Mouse (Mus musculus) G1E (cell line): ENCODE measurements at regions not wholly inside any gene's neighbourhood (a gene's known extent, or its start where the extent isn't known, plus 50 kb on each side); places are given as distances from the start of the nearest gene placed in this dataset.

Experiments
- ATAC-seq: 2 replicates; pipeline ENCODE4 v1.8.0; 2016; ENCODE audit warnings: mild to moderate bottlenecking; ENCODE audit not compliant: insufficient number of reproducible peaks, poor library complexity, low FRiP score, severe bottlenecking; ENCODE audit errors: extremely low read depth
- DNase-seq: peaks from one replicate; pipeline ENCODE4 v3.0.0; 2012; ENCODE audit warnings: low spot score
- H3K27me3 ChIP-seq: 2 replicates; pipeline ENCODE4 v1.6.1; 2012; ENCODE audit warnings: mild to moderate bottlenecking, low read length, inconsistent platforms; ENCODE audit not compliant: insufficient read depth
- H3K36me3 ChIP-seq: replicated peaks from 2 replicates; pipeline ENCODE3; 2012; ENCODE audit warnings: mild to moderate bottlenecking, inconsistent platforms
- H3K4me1 ChIP-seq: 2 replicates; pipeline ENCODE4 v1.6.1; 2012; ENCODE audit warnings: low read depth, low read length, inconsistent platforms, mixed read lengths; ENCODE audit not compliant: insufficient read depth
- H3K4me3 ChIP-seq: 2 replicates; pipeline ENCODE4 v1.5.1; 2012; ENCODE audit warnings: low read depth, mild to moderate bottlenecking, inconsistent platforms, low read length, moderate library complexity, mixed read lengths
- H3K9me3 ChIP-seq: replicated peaks from 2 replicates; pipeline ENCODE4 v1.6.1; 2012; ENCODE audit warnings: inconsistent platforms
- CTCF ChIP-seq: IDR thresholded peaks from 2 replicates; pipeline ENCODE4 v1.5.1; 2012; ENCODE audit warnings: low read depth, low read length, inconsistent platforms, mixed read lengths
- GATA1 ChIP-seq: IDR thresholded peaks from 2 replicates; pipeline ENCODE4 v1.6.1; 2012; ENCODE audit warnings: borderline replicate concordance, low read length, inconsistent platforms, mixed read lengths
- GATA2 ChIP-seq: IDR thresholded peaks from 2 replicates; pipeline ENCODE4 v1.6.1; 2012; ENCODE audit warnings: low read depth, low read length, inconsistent platforms, borderline replicate concordance
- POLR2AphosphoS5 ChIP-seq: IDR thresholded peaks from 2 replicates; pipeline ENCODE4 v1.6.1; 2012; ENCODE audit warnings: low read depth, low read length, inconsistent platforms; ENCODE audit not compliant: insufficient replicate concordance
- TAL1 ChIP-seq: conservative IDR thresholded peaks from 2 replicates; pipeline ENCODE4 v1.6.1; 2012; ENCODE audit warnings: low read depth, low read length, inconsistent platforms, mixed read lengths

DNA sequence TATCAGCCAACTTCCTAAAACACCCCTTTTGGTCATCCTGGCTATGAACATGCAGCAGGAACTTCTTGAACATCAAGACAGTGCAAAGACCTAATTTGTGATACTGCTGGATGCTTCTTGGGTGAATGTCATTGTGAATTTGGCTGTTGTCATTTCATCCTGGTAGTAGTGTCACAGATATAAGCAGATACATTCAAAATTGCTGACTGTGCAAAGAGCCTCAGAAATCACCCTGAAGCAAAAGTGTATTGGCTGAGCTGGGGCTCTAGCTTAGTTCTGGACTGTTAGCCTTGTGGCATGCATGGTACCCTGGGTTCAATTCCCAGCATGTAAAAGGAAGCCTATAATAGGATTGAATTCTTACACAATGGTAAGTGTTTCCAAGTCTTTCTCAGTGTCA, 590.1 kb upstream of the Id2 start:
- Histone ChIP-seq H3K9me3 (peaks cover 45% of the 10 kb centered on the region), H3K27me3 (no peaks in the 10 kb centered on the region), H3K4me3 (no peak overlapping the region), H3K4me1 (no peaks in the 10 kb centered on the region), H3K36me3 (no peaks in the 10 kb centered on the region)
- TF ChIP-seq TAL1 (no peak), GATA2 (no peak), GATA1 (no peak), POLR2AphosphoS5 (no peak)
- ATAC-seq (no peak), DNase-seq (no peak)

DNA sequence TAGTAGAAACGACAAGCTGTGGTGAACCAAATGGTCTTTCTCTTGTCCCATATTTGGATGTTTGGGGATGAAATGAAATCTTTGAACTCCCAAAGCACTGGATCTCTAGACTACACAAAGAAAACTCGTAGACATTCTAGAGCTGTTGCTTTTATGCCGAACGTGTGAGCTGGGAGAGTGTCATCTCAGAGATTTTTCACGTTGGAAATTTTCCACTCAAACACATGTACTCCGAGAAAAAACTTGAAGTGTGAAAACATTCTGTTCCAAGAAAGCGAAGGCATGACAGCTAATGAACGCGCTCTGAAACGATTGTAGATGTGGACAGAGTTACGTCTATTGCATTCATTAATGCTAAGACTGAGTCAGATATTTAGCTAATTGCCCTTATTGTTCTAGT, 579.7 kb upstream of the Id2 start:
- ATAC-seq (no peak), DNase-seq (no peak)
- no peak for TF ChIP-seq POLR2AphosphoS5
- Histone ChIP-seq H3K36me3 (no peaks in the 10 kb centered on the region), H3K4me3 (no peak overlapping the region), H3K4me1 (no peaks in the 10 kb centered on the region), H3K27me3 (no peaks in the 10 kb centered on the region), H3K9me3 (peaks cover 34% of the 10 kb centered on the region)

DNA sequence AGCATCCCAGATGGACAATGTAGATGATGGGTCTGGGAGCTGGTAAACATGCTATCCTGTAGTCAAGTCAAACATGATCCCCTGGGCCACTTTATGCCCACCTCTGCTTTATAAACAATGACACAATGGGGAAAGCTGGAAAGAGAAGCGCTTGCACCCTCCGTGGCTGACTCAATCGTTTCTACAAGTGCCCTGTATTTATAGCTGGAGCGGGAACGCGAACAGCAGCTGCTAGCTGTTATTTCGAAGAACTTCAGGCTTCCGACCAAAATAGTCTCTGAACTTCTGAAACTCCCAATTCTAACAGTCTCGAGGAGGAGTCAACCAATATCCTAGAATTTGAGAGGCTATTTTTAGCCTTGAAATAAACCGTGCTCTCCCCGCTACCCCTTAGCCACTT, 571.4 kb upstream of the Id2 start:
- peaks cover 59% of the 10 kb centered on the region for H3K9me3 ChIP-seq
- H3K36me3 ChIP-seq = no peaks in the 10 kb centered on the region
- H3K4me3 ChIP-seq = no peak overlapping the region
- no peaks in the 10 kb centered on the region for H3K27me3 ChIP-seq
- ATAC-seq (no peak), DNase-seq (no peak)
- TF ChIP-seq GATA1 (no peak), POLR2AphosphoS5 (no peak), CTCF (no peak), TAL1 (no peak), GATA2 (no peak)
- no peaks in the 10 kb centered on the region for H3K4me1 ChIP-seq

DNA sequence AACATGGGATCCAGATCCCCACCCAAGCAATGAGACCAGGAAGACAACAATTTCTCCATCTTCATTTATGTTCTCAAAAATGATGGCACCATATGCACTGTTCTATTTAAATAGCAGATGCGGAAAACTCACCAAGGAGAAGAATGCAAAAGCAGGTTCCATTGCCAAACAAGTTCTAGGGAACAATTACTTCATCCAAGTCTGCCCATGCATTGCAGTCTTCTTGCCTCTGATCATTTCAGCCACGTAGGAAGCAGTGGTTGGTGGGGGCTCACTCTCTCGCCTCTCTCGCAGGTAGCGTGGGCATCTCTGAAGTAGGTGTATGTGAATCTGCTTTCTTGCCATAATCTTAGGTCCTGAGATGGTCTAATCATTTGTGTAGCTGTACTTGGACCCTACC, 557.5 kb upstream of the Id2 start:
- Histone ChIP-seq H3K4me3 (no peak overlapping the region), H3K27me3 (no peaks in the 10 kb centered on the region), H3K36me3 (no peaks in the 10 kb centered on the region), H3K4me1 (no peaks in the 10 kb centered on the region), H3K9me3 (peaks cover 30% of the 10 kb centered on the region)
- TF ChIP-seq GATA1 (no peak), CTCF (no peak), POLR2AphosphoS5 (no peak), GATA2 (no peak), TAL1 (no peak)
- DNase-seq = no peak
- ATAC-seq = no peak

DNA sequence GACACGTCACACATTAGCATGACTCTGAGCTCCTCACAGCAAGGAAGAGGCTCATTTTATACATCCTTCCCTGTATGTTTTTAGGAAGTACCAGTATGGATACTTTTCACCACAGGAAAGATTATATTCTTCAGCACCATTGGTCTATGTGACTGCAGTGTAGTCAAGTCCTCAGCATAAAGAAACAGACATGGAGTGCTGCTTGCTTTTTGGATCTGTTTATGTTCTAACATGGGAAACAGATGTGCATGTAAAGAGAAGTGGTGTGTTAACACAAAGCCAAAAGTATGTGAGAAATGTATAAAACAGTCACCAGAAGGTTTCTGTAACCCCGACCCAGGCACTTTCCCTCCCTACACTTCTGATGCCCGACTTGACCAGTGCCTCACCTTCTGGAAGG, 553.3 kb upstream of the Id2 start:
- H3K36me3 ChIP-seq = no peaks in the 10 kb centered on the region
- DNase-seq (no peak), ATAC-seq (no peak)
- H3K9me3 ChIP-seq = peaks cover 31% of the 10 kb centered on the region
- TF ChIP-seq GATA2 (no peak), TAL1 (no peak), CTCF (no peak), POLR2AphosphoS5 (no peak), GATA1 (no peak)
- H3K4me3 ChIP-seq = no peak overlapping the region
- no peaks in the 10 kb centered on the region for H3K4me1 ChIP-seq
- H3K27me3 ChIP-seq = no peaks in the 10 kb centered on the region

DNA sequence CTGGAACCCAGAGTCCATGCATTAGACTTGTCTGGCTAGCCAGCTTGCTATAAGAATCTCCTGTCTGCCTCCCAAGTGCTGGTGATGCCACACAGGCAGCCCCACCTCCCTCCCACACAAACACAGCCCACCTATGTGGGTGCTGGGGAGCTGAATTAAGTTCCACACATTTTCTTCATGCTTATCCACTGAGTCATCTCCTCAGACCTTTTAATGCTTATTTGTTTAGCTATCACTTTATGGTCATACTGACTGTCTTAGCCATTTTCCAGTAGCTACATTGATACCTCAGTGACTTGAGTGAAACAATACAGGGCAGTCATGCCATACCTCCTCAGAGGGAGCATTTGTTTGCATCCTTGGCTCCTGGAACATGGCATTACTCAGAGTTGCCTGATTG, 531.1 kb upstream of the Id2 start:
- peaks cover 14% of the 10 kb centered on the region for H3K9me3 ChIP-seq
- no peaks in the 10 kb centered on the region for H3K36me3 ChIP-seq
- ATAC-seq = no peak
- no peak for TF ChIP-seq TAL1
- TF ChIP-seq POLR2AphosphoS5 = no peak
- TF ChIP-seq CTCF = no peak
- TF ChIP-seq GATA2 = no peak
- DNase-seq = no peak
- no peak overlapping the region for H3K4me3 ChIP-seq
- H3K27me3 ChIP-seq = no peaks in the 10 kb centered on the region
- no peaks in the 10 kb centered on the region for H3K4me1 ChIP-seq

DNA sequence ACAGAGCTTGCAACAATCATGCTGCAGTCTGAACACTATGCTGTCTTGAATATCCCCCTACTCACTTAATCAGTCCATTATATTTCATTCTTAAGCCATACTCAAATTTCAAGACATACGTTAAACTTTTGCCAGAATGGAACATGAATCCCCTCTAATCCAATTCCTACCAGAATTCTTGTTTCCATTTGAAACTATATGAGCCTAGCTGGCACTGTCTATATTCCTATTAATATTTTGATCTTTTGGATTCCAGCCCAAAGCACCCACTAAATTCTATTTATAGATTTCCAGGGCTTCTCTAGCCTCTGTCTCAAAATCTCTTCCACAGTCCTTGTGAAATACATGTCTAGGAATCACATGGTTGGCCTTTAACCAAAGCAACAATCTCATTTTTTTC, 528.9 kb upstream of the Id2 start:
- no peak for ATAC-seq
- H3K27me3 ChIP-seq = no peaks in the 10 kb centered on the region
- peaks cover 19% of the 10 kb centered on the region for H3K9me3 ChIP-seq
- no peaks in the 10 kb centered on the region for H3K36me3 ChIP-seq
- no peak for TF ChIP-seq CTCF
- TF ChIP-seq GATA2 = no peak
- no peak for TF ChIP-seq TAL1
- TF ChIP-seq POLR2AphosphoS5 = no peak
- TF ChIP-seq GATA1 = no peak
- DNase-seq = no peak
- H3K4me1 ChIP-seq = no peaks in the 10 kb centered on the region
- no peak overlapping the region for H3K4me3 ChIP-seq
